Mouse (Mus musculus): ENCODE measurements around the gene Safb. TPM values are rescaled to one million over a fixed set of nuclear protein-coding genes. Genes with fewer than 3 reads are reported as not detected.

The Safb gene
- total RNA-seq, 2 experiments from 2014 or later, result 96.9 to 117 TPM

DNA sequence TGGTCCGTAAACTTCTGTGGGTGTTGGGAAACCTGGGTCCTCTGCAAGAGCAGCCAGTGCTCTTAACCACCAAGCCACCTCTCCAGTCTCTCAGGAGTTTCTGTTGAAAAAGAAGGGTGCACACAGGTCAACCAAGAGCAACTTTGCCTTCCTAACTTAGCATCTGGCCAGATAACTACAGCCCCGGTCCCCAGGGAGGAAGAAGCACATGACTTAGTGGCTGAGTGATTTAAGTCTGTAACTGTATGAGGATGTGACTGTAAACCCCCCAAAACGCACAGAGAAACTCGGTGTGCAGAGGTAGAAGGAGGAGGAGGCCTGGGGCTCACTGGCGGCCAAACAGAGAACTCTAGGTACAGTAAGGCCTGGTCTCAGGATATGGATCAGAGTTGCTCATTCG lies 49.4 kb downstream of the Safb start:
- no peak for DNase-seq (ENCODE audit: low spot score in 2 of 2)

DNA sequence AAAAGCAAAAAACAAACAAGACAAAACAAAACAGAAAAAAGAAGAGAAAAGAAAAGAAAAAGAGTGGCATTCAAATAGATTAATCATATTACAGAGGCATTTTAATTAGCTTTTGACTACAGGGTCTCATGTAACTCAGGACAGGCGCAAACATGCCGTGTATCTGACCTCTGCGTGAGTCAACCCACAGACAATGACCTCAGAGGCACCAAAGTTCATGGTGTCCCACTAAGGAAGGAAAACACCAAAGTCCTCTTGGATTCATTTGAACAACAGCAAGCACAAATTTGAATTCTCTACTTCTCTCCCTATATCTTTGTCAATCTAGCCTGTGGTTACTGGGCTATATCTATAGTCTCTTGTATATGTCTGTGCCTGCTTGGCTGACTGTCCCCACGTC lies 58.6 kb downstream of the Safb start:
- DNase-seq (ENCODE audit: low spot score in 2 of 2), result no peak

DNA sequence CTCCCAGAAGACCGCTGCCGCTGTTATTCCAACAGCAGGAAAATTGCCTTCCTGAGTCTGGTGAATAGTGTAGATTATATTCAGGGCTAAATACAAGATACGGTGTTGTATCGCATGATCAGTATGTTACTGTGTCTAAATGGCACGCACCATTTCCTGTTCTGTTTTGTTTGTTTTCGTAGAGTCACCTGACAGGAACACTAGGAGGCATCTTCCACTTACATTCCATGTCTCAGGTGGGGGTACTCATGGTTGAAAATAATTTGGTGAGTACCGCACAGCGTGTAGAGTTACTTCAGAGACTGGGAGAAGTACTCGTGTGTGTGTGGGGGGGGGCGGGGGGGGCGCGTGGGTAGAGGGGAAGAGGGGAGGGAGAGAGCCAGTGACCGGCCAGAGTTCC lies 62.9 kb downstream of the Safb start:
- DNase-seq (ENCODE audit: low spot score in 2 of 2), result no peak

DNA sequence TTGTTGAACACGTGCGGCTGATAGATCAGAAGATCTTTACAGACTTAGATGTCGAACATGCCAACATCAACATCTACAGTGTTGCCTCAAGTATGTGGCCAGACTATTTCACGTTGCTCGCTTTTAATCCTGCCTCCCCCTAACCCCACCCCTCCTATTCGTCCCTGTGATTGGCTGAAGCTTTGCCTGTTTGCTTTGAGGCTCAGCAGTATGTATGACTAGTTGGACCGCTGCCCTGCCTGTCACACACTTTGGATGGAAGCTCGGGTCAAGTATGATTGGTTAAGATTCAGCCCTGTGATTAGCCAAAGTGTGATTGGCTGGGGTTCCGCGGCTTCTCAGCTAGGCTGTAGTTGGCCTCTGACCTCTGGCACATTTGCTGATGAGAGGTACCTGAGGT lies 67.2 kb downstream of the Safb start:
- DNase-seq (ENCODE audit: low spot score in 2 of 2), result no peak

DNA sequence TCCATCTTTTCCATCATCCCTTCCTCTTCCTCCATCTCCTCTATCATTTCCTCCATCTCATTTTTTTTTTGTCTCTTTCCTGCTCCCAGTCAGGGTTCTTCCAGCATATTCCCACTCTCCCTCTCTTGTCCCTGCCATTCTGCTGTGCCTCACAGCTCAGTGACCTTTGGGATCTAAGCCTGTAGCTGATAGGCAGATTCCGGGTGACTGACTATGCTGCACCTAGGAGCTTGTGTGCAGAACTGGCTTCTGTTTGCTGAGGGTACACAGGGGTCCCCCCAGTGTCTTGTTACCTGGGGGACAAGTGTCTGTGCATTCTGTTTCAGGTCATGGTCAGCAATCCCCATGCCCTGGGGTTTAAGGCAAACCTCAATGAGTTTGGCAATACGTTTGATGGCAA lies 70.1 kb downstream of the Safb start:
- DNase-seq (ENCODE audit: low spot score in 2 of 2), result no peak

DNA sequence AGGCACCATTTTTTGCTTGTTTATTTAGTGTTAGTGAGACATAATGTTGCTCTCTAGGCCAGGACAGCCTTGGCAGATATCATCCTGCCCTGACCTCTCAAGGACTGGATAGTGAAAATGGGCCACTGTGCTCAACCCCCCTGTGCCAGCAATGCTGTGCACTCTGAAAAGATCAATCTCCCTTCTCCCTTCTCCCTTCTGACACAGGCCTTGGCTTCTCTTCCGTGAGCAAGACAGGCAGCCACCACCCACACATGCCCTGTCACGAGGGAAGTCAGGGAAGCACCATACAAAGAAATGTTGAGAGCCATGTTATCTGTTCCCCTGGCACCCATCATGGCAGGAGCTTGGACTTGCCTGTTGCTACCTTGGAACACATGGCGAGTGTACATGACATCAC lies 70.7 kb downstream of the Safb start:
- DNase-seq (ENCODE audit: low spot score in 2 of 2), result no peak

Other genes starting within 250 kb of the Safb start
- 100 to 1,000 TPM; 115 TPM for gene Ptprs, start 108.3 kb upstream of the Safb start, total RNA-seq (2021)
- gene Znrf4, start 72.4 kb upstream of the Safb start, total RNA-seq (2021), result not detected
- 1 to 10 TPM in 1 of 2 experiments, under 1 TPM in 1; 0.83 to 1.4 TPM for gene Gm20219, start 30.4 kb upstream of the Safb start, total RNA-seq (2021)
- gene Safb2, start 240 bp upstream of the Safb start, total RNA-seq (2021), result 10 to 100 TPM; 56.4 to 78.9 TPM
- gene 2410015M20Rik, start 24.9 kb downstream of the Safb start, total RNA-seq (2021), result 100 to 1,000 TPM; 232 to 255 TPM
- gene Rpl36, start 28.6 kb downstream of the Safb start, total RNA-seq (2021), result 1,000 to 10,000 TPM; 1,009 to 1,061 TPM
- 10 to 100 TPM; 58.1 to 59.2 TPM for gene Lonp1, start 42.1 kb downstream of the Safb start, total RNA-seq (2021)
- gene Catsperd, start 43.3 kb downstream of the Safb start, total RNA-seq (2021), result not detected
- gene Ranbp3, start 88.5 kb downstream of the Safb start, total RNA-seq (2021), result 10 to 100 TPM; 58.6 to 59.4 TPM
- 100 to 1,000 TPM; 358 to 365 TPM for gene Ndufa11, start 132.9 kb downstream of the Safb start, total RNA-seq (2021)
- 1 to 10 TPM; 7.5 to 8.0 TPM for gene Vmac, start 133.2 kb downstream of the Safb start, total RNA-seq (2021)
- 1 to 10 TPM; 1.0 to 1.9 TPM for gene Nrtn, start 172.7 kb downstream of the Safb start, total RNA-seq (2021)
- 10 to 100 TPM; 21.6 to 21.7 TPM for gene Dus3l, start 179.9 kb downstream of the Safb start, total RNA-seq (2021)
- under 1 TPM; 0.47 to 0.49 TPM for gene Prr22, start 185.4 kb downstream of the Safb start, total RNA-seq (2021)
- 10 to 100 TPM in 1 of 2 experiments, 1 to 10 TPM in 1; 8.2 to 10.6 TPM for gene Rfx2, start 246.2 kb downstream of the Safb start, total RNA-seq (2021)